Mouse (Mus musculus): ENCODE data around the gene Tgds. TPM values are rescaled to one million over a fixed set of nuclear protein-coding genes. Genes with fewer than 3 reads are reported as not detected.
"Not testable (repeated sequence)": the region's sequence is repeated elsewhere in the genome, so short reads cannot be mapped to it uniquely, and the experiment has no call there.

Tgds gene
- total RNA-seq (2021): 10 to 100 TPM; 14.1 to 15.6 TPM
- long read RNA-seq, experiment 1, transcript Tgds-201 (12 exons, 1,682 nt): major isoform, 15 of 22 reads
- long read RNA-seq, experiment 1, partial matches to known transcripts: 0 of 22 reads
- long read RNA-seq, experiment 1, other reads (novel, unspliced or antisense): 4 of 22 reads
- long read RNA-seq, experiment 2, transcript Tgds-201 (12 exons, 1,682 nt): major isoform, 10 of 17 reads
- long read RNA-seq, experiment 2, partial matches to known transcripts: 2 of 17 reads
- long read RNA-seq, experiment 2, other reads (novel, unspliced or antisense): 3 of 17 reads

GRCm38 (mm10) chr14:118132642-118132977 lies at the start of gene Tgds:
Gene Tgds (minus strand): TSS chr14:118132755.
- DNase-seq (ENCODE audit: low spot score in 2 of 2): peak; percentile 95 to 99

GRCm38 (mm10) chr14:118180711-118181177 lies 48.2 kb upstream of the Tgds start:
- peak in 1 of 2 experiments; percentile 16 for DNase-seq (ENCODE audit: low spot score in 2 of 2)

- peak in 1 of 2 experiments; percentile 42 for DNase-seq (ENCODE audit: low spot score in 2 of 2)
Measured at GRCm38 (mm10) chr14:118180117-118180557, 47.6 kb upstream of the Tgds start.

DNA sequence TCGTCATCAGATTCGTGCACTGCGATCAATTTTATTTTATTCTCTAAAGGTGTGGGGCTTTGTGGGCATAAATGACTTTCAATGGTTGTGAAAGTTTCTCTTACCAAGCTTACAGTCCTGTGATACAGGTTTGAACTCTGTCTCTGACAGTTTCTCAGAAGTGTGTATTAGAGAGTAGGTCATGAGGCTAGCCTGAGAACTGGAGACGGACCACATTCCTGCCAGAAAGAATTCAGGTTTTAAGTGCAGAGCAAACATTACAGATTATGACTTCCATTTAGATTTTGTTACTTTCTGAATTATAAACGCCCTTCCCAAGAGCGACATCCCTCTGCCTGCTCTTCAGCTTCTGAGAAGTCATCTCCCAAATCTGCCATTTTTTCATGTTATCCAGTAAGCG lies 47.1 kb upstream of the Tgds start:
- DNase-seq (ENCODE audit: low spot score in 2 of 2): no peak

DNA sequence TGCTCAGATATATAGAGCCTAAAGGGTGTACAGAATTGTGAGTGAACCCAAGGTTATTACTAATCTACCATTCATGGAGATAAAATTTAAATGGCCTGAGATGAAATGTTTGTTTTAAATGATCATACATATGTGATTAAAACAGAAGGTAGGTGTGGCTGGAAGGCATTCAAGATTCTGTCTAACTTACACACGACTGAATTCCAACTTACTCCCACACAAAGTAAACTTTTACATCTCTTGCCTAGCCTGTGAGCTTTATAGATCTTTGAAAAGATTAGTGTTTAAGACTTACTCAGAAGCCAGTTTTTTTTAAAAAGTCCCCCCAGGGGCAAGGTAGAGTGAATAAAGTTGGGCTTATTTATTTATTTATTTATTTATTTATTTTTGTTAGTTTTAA lies 46.7 kb upstream of the Tgds start:
- DNase-seq (ENCODE audit: low spot score in 2 of 2): no peak

GRCm38 (mm10) chr14:118175694-118176085 lies 43.1 kb upstream of the Tgds start:
- no peak for DNase-seq (ENCODE audit: low spot score in 2 of 2)

GRCm38 (mm10) chr14:118175071-118175693 lies 42.6 kb upstream of the Tgds start:
- no peak for DNase-seq (ENCODE audit: low spot score in 2 of 2)

DNA sequence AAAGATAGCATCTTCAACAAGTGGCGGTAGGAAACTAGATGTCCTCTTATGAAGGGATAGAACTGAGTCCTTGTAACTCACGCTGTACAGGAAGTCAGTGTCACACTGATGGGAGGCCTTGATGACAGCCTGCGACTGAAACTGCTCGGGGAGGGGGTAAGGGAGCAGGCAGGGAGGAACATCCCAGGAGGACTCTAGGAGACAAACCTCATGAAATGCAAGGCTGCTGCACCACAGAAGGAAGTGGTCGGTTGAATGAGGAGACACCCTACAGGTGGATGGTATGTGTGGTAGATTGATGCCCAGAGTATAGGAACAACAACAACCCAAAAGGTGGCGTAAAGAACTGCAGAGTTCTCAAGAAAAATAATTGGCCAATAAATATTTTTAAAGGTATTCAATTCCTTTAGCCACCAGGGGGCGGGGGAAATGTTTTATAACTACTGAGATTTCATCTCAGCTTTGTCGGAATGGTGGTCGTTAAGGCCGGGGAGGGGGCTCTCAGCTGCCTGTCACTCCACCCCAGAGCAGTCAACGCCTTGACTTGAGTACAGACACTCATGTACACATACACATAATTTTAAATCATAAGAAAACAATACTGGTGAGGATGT lies 41.1 kb upstream of the Tgds start:
- DNase-seq (ENCODE audit: low spot score in 2 of 2): no peak

GRCm38 (mm10) chr14:118168776-118169175 lies 36.2 kb upstream of the Tgds start:
- DNase-seq (ENCODE audit: low spot score in 2 of 2): no peak

GRCm38 (mm10) chr14:118162640-118163039 lies 30.1 kb upstream of the Tgds start:
- no peak for DNase-seq (ENCODE audit: low spot score in 2 of 2)

DNA sequence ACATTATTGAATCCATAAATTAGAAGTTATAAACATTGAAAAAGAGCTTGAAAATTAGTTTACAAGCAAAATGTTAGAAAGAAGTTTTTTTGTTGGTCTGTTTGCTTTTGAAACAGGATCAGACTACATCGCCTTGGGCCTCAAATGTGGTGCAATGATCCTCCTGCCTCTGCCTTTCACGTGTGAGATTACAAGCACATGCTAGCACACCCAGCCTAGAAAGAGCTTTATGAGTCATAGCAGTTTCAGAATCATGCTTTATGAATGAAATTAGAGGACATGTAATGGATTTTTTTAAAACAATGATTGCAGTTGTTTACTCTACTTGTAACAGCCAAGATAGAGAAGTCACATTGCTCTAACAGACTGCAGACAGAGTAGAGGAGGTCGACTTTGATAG lies 29.2 kb upstream of the Tgds start:
- no peak for DNase-seq (ENCODE audit: low spot score in 2 of 2)

DNA sequence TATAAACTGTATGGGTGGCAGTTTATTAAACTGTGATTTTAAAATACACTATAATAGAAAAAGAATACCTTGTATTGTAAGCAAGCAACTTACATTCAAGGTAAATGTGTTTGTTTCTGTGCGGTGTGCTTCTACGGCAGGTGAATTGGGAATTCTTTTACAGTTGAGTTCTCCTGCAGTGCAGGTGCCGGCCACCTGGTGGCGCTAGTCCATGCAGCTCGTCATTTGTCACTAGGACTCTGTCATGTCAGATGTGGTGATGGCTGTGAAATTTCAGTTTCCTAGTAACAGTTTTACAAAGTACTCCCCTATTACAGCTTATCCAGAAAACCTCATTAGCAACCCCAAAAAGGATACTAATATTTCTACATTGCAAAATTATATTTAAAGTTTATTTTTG lies 24.6 kb upstream of the Tgds start:
- DNase-seq (ENCODE audit: low spot score in 2 of 2): no peak

GRCm38 (mm10) chr14:118156740-118157139 lies 24.2 kb upstream of the Tgds start:
- no peak for DNase-seq (ENCODE audit: low spot score in 2 of 2)

DNA sequence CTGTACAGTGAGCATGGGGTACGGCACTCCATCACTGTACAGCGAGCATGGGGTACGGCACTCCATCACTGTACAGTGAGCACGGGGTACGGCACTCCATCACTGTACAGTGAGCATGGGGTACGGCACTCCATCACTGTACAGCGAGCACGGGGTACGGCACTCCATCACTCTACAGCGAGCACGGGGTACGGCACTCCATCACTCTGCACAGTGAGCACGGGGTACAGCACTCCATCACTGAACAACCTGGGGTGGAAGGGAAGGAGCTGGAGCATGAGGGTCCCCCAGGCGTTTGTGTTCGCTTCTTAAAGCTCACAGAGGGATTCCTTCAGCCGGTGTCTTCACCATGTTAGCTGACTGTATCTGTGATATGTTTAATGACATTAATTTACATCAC lies 23.5 kb upstream of the Tgds start:
- not testable (repeated sequence) for DNase-seq (ENCODE audit: low spot score in 2 of 2)

DNA sequence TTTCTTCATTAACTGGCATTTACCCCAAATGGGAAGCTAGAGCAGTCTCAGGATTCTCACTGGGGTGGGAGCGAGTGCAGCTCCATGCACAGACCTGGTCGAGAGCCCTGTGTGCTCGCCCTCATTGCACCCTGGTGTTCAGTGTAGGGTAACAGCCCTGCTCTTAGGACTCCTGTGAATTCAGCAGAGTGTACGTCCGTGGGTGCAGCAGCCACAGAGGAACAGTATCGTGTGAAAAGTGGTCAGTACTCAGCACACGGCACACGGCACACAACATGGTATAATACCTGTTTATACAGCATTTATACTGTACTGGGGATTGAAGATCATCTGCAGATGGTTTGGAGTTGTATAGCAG lies 19.7 kb upstream of the Tgds start:
- no peak for DNase-seq (ENCODE audit: low spot score in 2 of 2)

DNA sequence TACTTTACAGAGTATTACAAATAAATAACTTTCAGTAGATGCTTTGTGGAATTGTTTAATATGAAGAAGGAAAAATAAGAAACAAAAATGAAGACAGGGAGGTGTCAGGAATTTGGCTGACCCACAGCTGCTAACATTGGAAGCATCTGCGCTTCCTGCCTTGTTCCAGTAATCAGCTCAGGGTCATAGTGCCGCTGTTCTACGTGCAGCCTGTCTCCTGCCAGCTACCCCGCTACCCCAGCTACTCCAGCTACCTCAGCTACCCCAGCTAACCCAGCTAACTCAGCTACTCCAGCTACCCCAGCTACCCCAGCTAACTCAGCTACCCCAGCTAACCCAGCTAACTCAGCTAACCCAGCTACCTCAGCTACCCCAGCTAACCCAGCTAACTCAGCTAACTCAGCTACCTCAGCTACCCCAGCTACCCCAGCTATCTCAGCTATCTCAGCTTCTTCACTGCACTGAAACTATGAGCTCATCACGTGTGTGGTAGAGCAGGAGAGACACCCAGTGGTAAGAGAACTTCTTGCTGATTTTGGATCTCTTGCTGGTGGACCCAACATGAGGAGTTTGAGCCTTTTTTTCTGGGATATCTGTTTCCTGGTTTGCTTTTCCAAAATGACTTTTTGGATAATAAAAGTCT lies 19.2 kb upstream of the Tgds start:
- no peak for DNase-seq (ENCODE audit: low spot score in 2 of 2)

- no peak for DNase-seq (ENCODE audit: low spot score in 2 of 2)
Measured at GRCm38 (mm10) chr14:118150656-118151551, 18.3 kb upstream of the Tgds start.

DNA sequence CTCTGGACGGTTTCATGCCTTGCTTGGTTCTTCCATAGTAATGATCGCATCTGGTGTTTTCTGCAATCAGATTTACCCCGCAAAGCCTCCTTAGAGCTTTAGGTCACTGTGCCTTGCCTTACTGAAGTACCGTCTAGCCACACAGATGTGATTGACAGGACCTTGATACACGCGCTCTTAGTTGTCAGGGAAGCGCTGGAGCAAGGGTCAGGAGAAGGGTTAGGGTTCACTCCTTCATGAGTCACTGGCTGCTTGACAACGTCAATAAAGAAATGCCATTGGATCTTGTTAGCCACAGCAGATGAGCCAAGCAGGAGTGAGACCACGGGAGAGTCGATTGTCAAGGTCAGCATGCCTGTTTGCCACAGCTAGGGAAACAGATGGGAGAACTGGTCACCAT lies 16.0 kb upstream of the Tgds start:
- DNase-seq (ENCODE audit: low spot score in 2 of 2): no peak

- DNase-seq (ENCODE audit: low spot score in 2 of 2): no peak
Measured at GRCm38 (mm10) chr14:118148046-118148445, 15.5 kb upstream of the Tgds start.

DNA sequence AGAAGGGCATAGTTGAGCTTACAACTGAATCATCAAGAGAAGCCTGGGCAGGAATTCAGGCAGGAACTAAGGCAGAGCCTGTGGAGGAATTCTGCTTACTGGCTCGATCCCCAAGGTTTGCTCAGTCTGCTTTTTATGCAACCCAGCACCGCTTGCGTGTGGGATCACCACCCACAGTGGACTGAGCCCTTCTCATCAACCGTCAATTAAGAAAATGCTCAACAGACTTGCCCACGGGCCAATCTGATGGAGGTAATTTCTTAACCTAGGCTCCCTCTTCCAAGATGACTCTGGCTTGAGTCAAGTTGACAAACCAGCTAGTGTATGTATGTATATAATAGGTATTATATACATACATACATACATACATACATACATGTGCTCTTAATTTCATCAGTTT lies 9.7 kb upstream of the Tgds start:
- no peak for DNase-seq (ENCODE audit: low spot score in 2 of 2)

GRCm38 (mm10) chr14:118137487-118137886 lies 4.9 kb upstream of the Tgds start:
- no peak for DNase-seq (ENCODE audit: low spot score in 2 of 2)

All from gastrocnemius, postnatal 4 days (tissue).